Mouse (Mus musculus): ENCODE data around the gene Rap1a. TPM values are rescaled to one million over a fixed set of nuclear protein-coding genes. Genes with fewer than 3 reads are reported as not detected.

Gene Rap1a
- total and polyA plus RNA-seq, 2 experiments from 2014 or later, result 36.4 to 70.5 TPM

DNA sequence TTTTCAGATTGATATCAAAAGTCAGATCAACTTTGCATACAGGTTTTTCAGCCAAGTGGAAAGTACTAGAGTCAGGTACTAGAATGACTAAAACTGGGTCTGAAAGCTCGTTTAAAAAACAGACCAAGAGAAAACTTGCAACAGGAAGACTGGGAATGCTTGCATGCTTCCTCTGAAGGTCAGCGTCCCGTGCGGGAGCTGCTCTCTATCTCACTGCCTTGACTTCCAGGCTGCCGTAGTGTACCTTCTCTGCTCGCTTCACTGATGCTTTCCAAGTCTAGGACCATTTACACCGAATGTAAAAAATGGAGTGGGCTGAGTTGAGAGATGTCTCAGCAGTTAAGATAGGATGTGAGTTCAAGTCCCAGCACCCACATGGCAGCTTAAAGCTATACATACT lies 8.8 kb downstream of the Rap1a start:
- Histone ChIP-seq H3K4me2 (ENCODE audit: low read depth) (no peak overlapping the region), H3K4me1 (ENCODE audit: insufficient read depth) (no peaks in the 10 kb centered on the region), H3K9me3 (ENCODE audit: low read length) (no peaks in the 10 kb centered on the region), H3K27me3 (ENCODE audit: insufficient read depth, low read length) (no peaks in the 10 kb centered on the region), H3K27ac (ENCODE audit: low read depth, low read length) (no peak overlapping the region), H3K9ac (no peak overlapping the region), H3K4me3 (ENCODE audit: low read depth, low read length) (no peak overlapping the region), H3K36me3 (ENCODE audit: insufficient read depth) (no peaks in the 10 kb centered on the region)
- DNase-seq (no peak), ATAC-seq (no peak)
- no peak for TF ChIP-seq CTCF (IDR thresholded peaks at IDR 0.05; ENCODE audit: low read depth)
- WGBS, result 94% methylated on average over 7 of the region's 7 CpGs

DNA sequence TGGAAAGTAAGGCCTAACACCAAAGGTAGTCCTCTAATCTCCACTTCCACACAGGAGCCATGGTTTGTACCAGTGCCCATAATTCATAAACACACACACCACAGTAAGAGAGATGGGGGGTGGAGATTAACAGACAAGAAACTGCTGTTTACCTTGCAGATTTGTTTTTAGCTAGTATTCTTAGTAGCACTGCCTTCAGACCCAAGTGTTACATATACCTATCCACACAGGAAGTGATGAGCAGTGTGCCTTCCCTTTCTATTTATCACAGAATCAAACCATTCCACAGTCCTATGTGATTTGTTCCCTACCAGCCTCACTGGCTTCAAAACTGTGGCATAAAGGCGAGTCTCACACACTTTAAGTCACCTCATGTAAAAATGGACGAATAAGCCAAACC lies 10.0 kb downstream of the Rap1a start:
- WGBS, result 98% methylated on average over 2 of the region's 2 CpGs
- no peaks in the 10 kb centered on the region for H3K4me1 ChIP-seq (ENCODE audit: insufficient read depth)
- H3K4me3 ChIP-seq (ENCODE audit: low read depth, low read length), result no peak overlapping the region
- H3K9me3 ChIP-seq (ENCODE audit: low read length), result no peaks in the 10 kb centered on the region
- H3K27ac ChIP-seq (ENCODE audit: low read depth, low read length), result no peak overlapping the region
- DNase-seq (no peak), ATAC-seq (no peak)
- TF ChIP-seq CTCF (IDR thresholded peaks at IDR 0.05; ENCODE audit: low read depth), result no peak
- H3K36me3 ChIP-seq (ENCODE audit: insufficient read depth), result no peaks in the 10 kb centered on the region
- no peak overlapping the region for H3K4me2 ChIP-seq (ENCODE audit: low read depth)
- no peaks in the 10 kb centered on the region for H3K27me3 ChIP-seq (ENCODE audit: insufficient read depth, low read length)
- H3K9ac ChIP-seq, result no peak overlapping the region

- Histone ChIP-seq H3K36me3 (ENCODE audit: insufficient read depth) (no peaks in the 10 kb centered on the region), H3K4me1 (ENCODE audit: insufficient read depth) (no peaks in the 10 kb centered on the region), H3K27me3 (ENCODE audit: insufficient read depth, low read length) (no peaks in the 10 kb centered on the region), H3K27ac (ENCODE audit: low read depth, low read length) (no peak overlapping the region), H3K9ac (no peak overlapping the region), H3K4me2 (ENCODE audit: low read depth) (no peak overlapping the region), H3K4me3 (ENCODE audit: low read depth, low read length) (no peak overlapping the region), H3K9me3 (ENCODE audit: low read length) (no peaks in the 10 kb centered on the region)
- DNase-seq (no peak), ATAC-seq (no peak)
- no peak for TF ChIP-seq CTCF (IDR thresholded peaks at IDR 0.05; ENCODE audit: low read depth)
- 96% methylated on average over 1 of the region's 1 CpGs for WGBS
Observed at GRCm38 (mm10) chr3:105790338-105790737, 10.8 kb downstream of the Rap1a start.

DNA sequence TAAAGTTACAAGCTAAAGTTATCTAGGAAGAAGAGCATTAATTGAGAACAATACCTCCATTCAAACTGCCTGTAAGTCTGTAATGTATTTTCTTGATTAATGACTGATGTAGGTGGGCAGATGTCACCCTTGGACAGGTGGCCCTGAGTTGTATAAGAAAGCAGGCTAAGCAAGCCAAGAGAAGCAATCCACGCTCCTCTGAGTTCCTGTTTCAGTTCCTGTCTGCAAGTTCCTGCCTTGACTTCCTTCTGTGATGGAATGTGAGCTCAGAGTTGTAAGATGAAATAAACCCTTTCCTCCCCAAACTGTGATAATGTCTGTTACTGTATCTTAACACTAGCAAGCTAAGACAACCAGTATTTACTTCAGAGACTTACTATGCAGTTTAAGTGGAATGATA lies 11.4 kb downstream of the Rap1a start:
- Histone ChIP-seq H3K4me1 (ENCODE audit: insufficient read depth) (no peaks in the 10 kb centered on the region), H3K9ac (no peak overlapping the region), H3K36me3 (ENCODE audit: insufficient read depth) (no peaks in the 10 kb centered on the region), H3K27ac (ENCODE audit: low read depth, low read length) (no peak overlapping the region), H3K4me3 (ENCODE audit: low read depth, low read length) (no peak overlapping the region), H3K4me2 (ENCODE audit: low read depth) (no peak overlapping the region), H3K27me3 (ENCODE audit: insufficient read depth, low read length) (no peaks in the 10 kb centered on the region), H3K9me3 (ENCODE audit: low read length) (no peaks in the 10 kb centered on the region)
- 96% methylated on average over 1 of the region's 1 CpGs for WGBS
- DNase-seq, result no peak
- ATAC-seq, result no peak
- TF ChIP-seq CTCF (IDR thresholded peaks at IDR 0.05; ENCODE audit: low read depth), result no peak

DNA sequence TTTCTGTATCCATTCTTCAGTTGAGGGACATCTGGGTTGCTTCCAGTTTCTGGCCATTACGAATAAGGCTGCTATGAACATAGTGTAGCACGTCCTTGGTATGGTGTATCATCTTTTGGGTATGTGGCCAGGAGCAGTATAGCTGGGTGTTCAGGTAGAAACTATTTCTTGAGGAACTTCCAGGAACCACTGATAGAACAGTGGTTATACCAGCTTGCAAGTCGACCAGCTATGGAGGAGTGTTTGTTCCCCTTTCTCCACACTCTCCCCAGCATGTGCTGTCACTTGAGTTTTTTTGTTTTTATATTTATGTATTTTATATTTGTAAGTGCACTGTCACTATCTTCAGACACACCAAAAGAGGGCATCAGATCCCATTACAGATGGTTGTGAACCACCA lies 13.8 kb downstream of the Rap1a start:
- H3K36me3 ChIP-seq (ENCODE audit: insufficient read depth), result no peaks in the 10 kb centered on the region
- no peak overlapping the region for H3K9ac ChIP-seq
- DNase-seq (no peak), ATAC-seq (no peak)
- no peaks in the 10 kb centered on the region for H3K27me3 ChIP-seq (ENCODE audit: insufficient read depth, low read length)
- H3K27ac ChIP-seq (ENCODE audit: low read depth, low read length), result no peak overlapping the region
- H3K4me2 ChIP-seq (ENCODE audit: low read depth), result no peak overlapping the region
- 95% methylated on average over 3 of the region's 3 CpGs for WGBS
- no peak overlapping the region for H3K4me3 ChIP-seq (ENCODE audit: low read depth, low read length)
- H3K9me3 ChIP-seq (ENCODE audit: low read length), result no peaks in the 10 kb centered on the region
- H3K4me1 ChIP-seq (ENCODE audit: insufficient read depth), result no peaks in the 10 kb centered on the region
- no peak for TF ChIP-seq CTCF (IDR thresholded peaks at IDR 0.05; ENCODE audit: low read depth)

DNA sequence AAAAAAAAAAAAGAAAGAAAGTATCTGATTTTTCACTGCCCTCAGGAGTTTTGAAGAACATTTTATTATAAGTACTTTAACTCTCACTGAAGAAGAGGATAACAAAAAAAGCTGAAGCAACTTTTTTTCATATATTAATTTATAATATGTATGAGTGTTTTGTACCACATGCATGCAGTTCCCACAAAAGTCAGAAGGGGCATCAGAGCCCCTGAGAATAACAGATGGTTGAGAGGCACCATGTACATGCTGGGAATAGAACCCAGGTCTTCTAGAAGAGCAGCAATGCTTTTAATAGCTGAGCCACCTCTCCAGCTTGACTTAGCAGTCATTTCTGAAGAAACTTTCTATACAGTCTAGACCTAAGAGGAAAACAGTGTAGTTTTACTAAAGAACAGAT lies 15.3 kb downstream of the Rap1a start:
- Histone ChIP-seq H3K4me1 (ENCODE audit: insufficient read depth) (no peaks in the 10 kb centered on the region), H3K4me3 (ENCODE audit: low read depth, low read length) (no peak overlapping the region), H3K9ac (no peak overlapping the region), H3K27me3 (ENCODE audit: insufficient read depth, low read length) (no peaks in the 10 kb centered on the region), H3K36me3 (ENCODE audit: insufficient read depth) (no peaks in the 10 kb centered on the region), H3K9me3 (ENCODE audit: low read length) (no peaks in the 10 kb centered on the region), H3K27ac (ENCODE audit: low read depth, low read length) (no peak overlapping the region), H3K4me2 (ENCODE audit: low read depth) (no peak overlapping the region)
- ATAC-seq (no peak), DNase-seq (no peak)
- no peak for TF ChIP-seq CTCF (IDR thresholded peaks at IDR 0.05; ENCODE audit: low read depth)

GRCm38 (mm10) chr3:105783809-105784208 lies 17.3 kb downstream of the Rap1a start:
- 44% methylated on average over 1 of the region's 1 CpGs for WGBS
- Histone ChIP-seq H3K9ac (no peak overlapping the region), H3K4me2 (ENCODE audit: low read depth) (no peak overlapping the region), H3K9me3 (ENCODE audit: low read length) (no peaks in the 10 kb centered on the region), H3K27ac (ENCODE audit: low read depth, low read length) (no peak overlapping the region), H3K27me3 (ENCODE audit: insufficient read depth, low read length) (no peaks in the 10 kb centered on the region), H3K36me3 (ENCODE audit: insufficient read depth) (no peaks in the 10 kb centered on the region), H3K4me3 (ENCODE audit: low read depth, low read length) (no peak overlapping the region), H3K4me1 (ENCODE audit: insufficient read depth) (no peaks in the 10 kb centered on the region)
- TF ChIP-seq CTCF (IDR thresholded peaks at IDR 0.05; ENCODE audit: low read depth), result no peak
- ATAC-seq (no peak), DNase-seq (no peak)

DNA sequence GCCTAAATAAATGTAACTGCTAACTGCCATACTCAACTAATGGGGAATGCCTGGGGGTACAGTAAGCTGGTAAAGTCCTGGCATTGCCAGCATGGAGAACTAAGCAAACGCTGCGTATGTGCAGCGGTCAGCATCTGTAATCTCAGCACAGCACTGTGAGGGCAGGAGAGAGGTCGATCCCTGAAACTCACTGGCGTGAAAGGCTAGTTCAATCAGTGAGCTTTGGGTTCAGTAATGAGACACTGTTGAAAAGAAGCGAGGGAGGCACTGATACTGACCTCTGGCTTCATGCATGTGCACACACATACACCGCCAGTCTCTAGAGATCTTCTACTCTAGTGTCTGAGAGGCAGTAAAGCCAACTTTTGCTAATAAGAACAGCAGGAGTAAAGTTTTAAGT lies 18.7 kb downstream of the Rap1a start:
- no peak for TF ChIP-seq CTCF (IDR thresholded peaks at IDR 0.05; ENCODE audit: low read depth)
- Histone ChIP-seq H3K36me3 (ENCODE audit: insufficient read depth) (no peaks in the 10 kb centered on the region), H3K4me1 (ENCODE audit: insufficient read depth) (no peaks in the 10 kb centered on the region), H3K4me3 (ENCODE audit: low read depth, low read length) (no peak overlapping the region), H3K27me3 (ENCODE audit: insufficient read depth, low read length) (no peaks in the 10 kb centered on the region), H3K27ac (ENCODE audit: low read depth, low read length) (no peak overlapping the region), H3K4me2 (ENCODE audit: low read depth) (no peak overlapping the region), H3K9me3 (ENCODE audit: low read length) (no peaks in the 10 kb centered on the region), H3K9ac (no peak overlapping the region)
- DNase-seq, result no peak
- 66% methylated on average over 7 of the region's 7 CpGs for WGBS
- ATAC-seq, result no peak
